Mouse (Mus musculus) CH12.LX (cell line): ENCODE data around the gene Tm7sf3. TPM values are rescaled to one million over a fixed set of nuclear protein-coding genes. Genes with fewer than 3 reads are reported as not detected.
A peak's percentile ranks its signal among the peaks of the same experiment; 100 is the strongest.

Experiments used
- DNase-seq: peaks from one replicate; pipeline ENCODE4 v3.0.0-alpha.2; 2013; ENCODE audit errors: extremely low read depth
- H3K27ac ChIP-seq: 2 replicates; pipeline ENCODE4 v1.5.1; 2012; ENCODE audit warnings: low read depth, mild to moderate bottlenecking, control low read depth, moderate library complexity; ENCODE audit not compliant: insufficient read depth
- H3K27me3 ChIP-seq: replicated peaks from 2 replicates; pipeline ENCODE3; 2012; ENCODE audit warnings: inconsistent platforms
- H3K36me3 ChIP-seq, 2 experiments: replicated peaks in 1 of 2; 2 replicates each; pipeline versions ENCODE3 to v1.6.1; 2012; ENCODE audit warnings: inconsistent platforms in 1 of 2, low read length in 1 of 2, mild to moderate bottlenecking in 1 of 2, mixed read lengths in 1 of 2, moderate library complexity in 1 of 2; ENCODE audit not compliant: control insufficient read depth in 1 of 2, insufficient read depth in 1 of 2
- H3K4me1 ChIP-seq, 2 experiments: 2 replicates each; pipeline ENCODE4 v1.6.1; 2012; ENCODE audit warnings: inconsistent platforms in 1 of 2, moderate library complexity in 1 of 2; ENCODE audit not compliant: insufficient read depth in 2 of 2, control insufficient read depth in 1 of 2
- H3K4me2 ChIP-seq: 2 replicates; pipeline ENCODE4 v1.6.1; 2012; ENCODE audit warnings: low read depth, mild to moderate bottlenecking, control low read depth; ENCODE audit not compliant: poor library complexity, insufficient read depth, severe bottlenecking
- H3K4me3 ChIP-seq, 3 experiments: fragments of 150-350 bp in 1 of 3; sonication (generic) in 1 of 3; replicated peaks in 1 of 3; 2 replicates each; pipeline versions ENCODE3 to v1.5.1; 2011 to 2012; ENCODE audit warnings: low read depth in 2 of 3, low read length in 2 of 3, mild to moderate bottlenecking in 2 of 3, moderate library complexity in 2 of 3, control low read depth in 1 of 3, improper control_type of control experiment in 1 of 3, inconsistent platforms in 1 of 3, mixed read lengths in 1 of 3; ENCODE audit not compliant: poor library complexity in 1 of 3
- H3K79me2 ChIP-seq: replicated peaks from 2 replicates; pipeline ENCODE4 v1.6.1; 2012; ENCODE audit warnings: mild to moderate bottlenecking, moderate library complexity; ENCODE audit not compliant: control insufficient read depth, poor library complexity, insufficient read depth, severe bottlenecking; ENCODE audit errors: extremely low read depth
- H3K9ac ChIP-seq: 2 replicates; pipeline ENCODE4 v1.6.1; 2012; ENCODE audit warnings: low read depth, mild to moderate bottlenecking, control low read depth, moderate library complexity; ENCODE audit not compliant: insufficient read depth
- H3K9me3 ChIP-seq: replicated peaks from 2 replicates; pipeline ENCODE3; 2012; ENCODE audit warnings: low read length, inconsistent platforms, mixed read lengths
- BHLHE40 ChIP-seq: IDR thresholded peaks from 2 replicates; pipeline ENCODE4 v1.6.1; 2011; ENCODE audit warnings: mild to moderate bottlenecking, low read depth, low read length, improper control_type of control experiment
- CHD1 ChIP-seq: IDR thresholded peaks from 2 replicates; pipeline ENCODE4 v1.6.1; 2012; ENCODE audit warnings: low read depth, low read length, improper control_type of control experiment, inconsistent platforms
- CHD2 ChIP-seq: IDR thresholded peaks from 2 replicates; pipeline ENCODE4 v1.6.1; 2011; ENCODE audit warnings: low read length, improper control_type of control experiment
- CTCF ChIP-seq, 2 experiments: IDR thresholded peaks in 1 of 2; conservative IDR thresholded peaks in 1 of 2; 2 replicates each; pipeline ENCODE4 v1.5.1; 2011 to 2012; ENCODE audit warnings: low read depth in 2 of 2, low read length in 2 of 2, improper control_type of control experiment in 1 of 2, inconsistent platforms in 1 of 2, mild to moderate bottlenecking in 1 of 2, moderate library complexity in 1 of 2
- E2F4 ChIP-seq: IDR thresholded peaks from 2 replicates; pipeline ENCODE4 v1.6.1; 2011; ENCODE audit warnings: low read depth, low read length, improper control_type of control experiment; ENCODE audit not compliant: insufficient replicate concordance
- ELF1 ChIP-seq: IDR thresholded peaks from 2 replicates; pipeline ENCODE4 v1.6.1; 2014; ENCODE audit warnings: low read depth, mild to moderate bottlenecking, inconsistent platforms, low read length, improper control_type of control experiment
- EP300 ChIP-seq: IDR thresholded peaks from 2 replicates; pipeline ENCODE4 v1.6.1; 2011; ENCODE audit warnings: low read length, improper control_type of control experiment
- ETS1 ChIP-seq: conservative IDR thresholded peaks from 2 replicates; pipeline ENCODE4 v1.6.1; 2012; ENCODE audit warnings: low read depth, mild to moderate bottlenecking, inconsistent platforms, low read length, improper control_type of control experiment, moderate library complexity
- GABPA ChIP-seq: IDR thresholded peaks from 2 replicates; pipeline ENCODE4 v1.6.1; 2012; ENCODE audit warnings: low read depth, low read length, improper control_type of control experiment, inconsistent platforms; ENCODE audit not compliant: insufficient replicate concordance
- HCFC1 ChIP-seq: IDR thresholded peaks from 2 replicates; pipeline ENCODE4 v1.6.1; 2012; ENCODE audit warnings: low read depth, mild to moderate bottlenecking, inconsistent platforms, low read length, improper control_type of control experiment
- IRF4 ChIP-seq: IDR thresholded peaks from 2 replicates; pipeline ENCODE4 v1.6.1; 2014; ENCODE audit warnings: low read depth, mild to moderate bottlenecking, inconsistent platforms, low read length, improper control_type of control experiment
- JUN ChIP-seq: IDR thresholded peaks from 2 replicates; pipeline ENCODE4 v1.6.1; 2011; ENCODE audit warnings: low read depth, mild to moderate bottlenecking, low read length, improper control_type of control experiment, moderate library complexity; ENCODE audit not compliant: insufficient read depth
- KAT2A ChIP-seq: IDR thresholded peaks from 2 replicates; pipeline ENCODE4 v1.6.1; 2012; ENCODE audit warnings: low read length, improper control_type of control experiment, inconsistent platforms; ENCODE audit not compliant: insufficient replicate concordance
- MAFK ChIP-seq: IDR thresholded peaks from 2 replicates; pipeline ENCODE4 v1.6.1; 2011; ENCODE audit warnings: low read length, improper control_type of control experiment; ENCODE audit not compliant: insufficient replicate concordance
- MAX ChIP-seq: IDR thresholded peaks from 2 replicates; pipeline ENCODE4 v1.6.1; 2011; ENCODE audit warnings: low read length, improper control_type of control experiment
- MEF2A ChIP-seq: IDR thresholded peaks from 2 replicates; pipeline ENCODE4 v1.6.1; 2014; ENCODE audit warnings: low read depth, mild to moderate bottlenecking, inconsistent platforms, low read length, improper control_type of control experiment, borderline replicate concordance
- MXI1 ChIP-seq: IDR thresholded peaks from 2 replicates; pipeline ENCODE4 v1.6.1; 2011; ENCODE audit warnings: mild to moderate bottlenecking, low read depth, low read length, improper control_type of control experiment
- MYC ChIP-seq: IDR thresholded peaks from 2 replicates; pipeline ENCODE4 v1.6.1; 2011; ENCODE audit warnings: low read depth, mild to moderate bottlenecking, improper control_type of control experiment, low read length
- NELFE ChIP-seq: IDR thresholded peaks from 2 replicates; pipeline ENCODE4 v1.6.1; 2011; ENCODE audit warnings: low read depth, low read length, improper control_type of control experiment
- PAX5 ChIP-seq: IDR thresholded peaks from 2 replicates; pipeline ENCODE4 v1.6.1; 2012; ENCODE audit warnings: low read length, inconsistent platforms, mixed read lengths
- POLR2A ChIP-seq: IDR thresholded peaks from 2 replicates; pipeline ENCODE4 v1.6.1; 2011; ENCODE audit warnings: low read depth, mild to moderate bottlenecking, improper control_type of control experiment, low read length
- POLR2AphosphoS2 ChIP-seq: IDR thresholded peaks from 2 replicates; pipeline ENCODE4 v1.6.1; 2011; ENCODE audit warnings: low read depth, low read length, improper control_type of control experiment
- RCOR1 ChIP-seq: conservative IDR thresholded peaks from 2 replicates; pipeline ENCODE4 v1.6.1; 2012; ENCODE audit warnings: low read depth, mild to moderate bottlenecking, inconsistent platforms, low read length, improper control_type of control experiment
- SIN3A ChIP-seq: IDR thresholded peaks from 2 replicates; pipeline ENCODE4 v1.6.1; 2012; ENCODE audit warnings: low read length, improper control_type of control experiment, inconsistent platforms
- SMC3 ChIP-seq: IDR thresholded peaks from 2 replicates; pipeline ENCODE4 v1.6.1; 2011; ENCODE audit warnings: low read depth, low read length, improper control_type of control experiment
- TBP ChIP-seq: conservative IDR thresholded peaks from 2 replicates; pipeline ENCODE4 v1.6.1; 2011; ENCODE audit warnings: low read depth, low read length, improper control_type of control experiment
- USF1 ChIP-seq: IDR thresholded peaks from 2 replicates; pipeline ENCODE4 v1.6.1; 2014; ENCODE audit warnings: low read depth, mild to moderate bottlenecking, inconsistent platforms, low read length, improper control_type of control experiment
- USF2 ChIP-seq: conservative IDR thresholded peaks from 2 replicates; pipeline ENCODE4 v1.6.1; 2011; ENCODE audit warnings: low read depth, low read length, improper control_type of control experiment
- ZC3H11A ChIP-seq: IDR thresholded peaks from 2 replicates; pipeline ENCODE4 v1.6.1; 2012; ENCODE audit warnings: low read depth, mild to moderate bottlenecking, inconsistent platforms, low read length, improper control_type of control experiment
- ZKSCAN1 ChIP-seq: IDR thresholded peaks from 2 replicates; pipeline ENCODE4 v1.6.1; 2012; ENCODE audit warnings: low read depth, inconsistent platforms, low read length, improper control_type of control experiment, borderline replicate concordance
- ZMIZ1 ChIP-seq: IDR thresholded peaks from 2 replicates; pipeline ENCODE4 v1.6.1; 2012; ENCODE audit warnings: low read depth, mild to moderate bottlenecking, inconsistent platforms, low read length, improper control_type of control experiment
- ZNF384 ChIP-seq: IDR thresholded peaks from 2 replicates; pipeline ENCODE4 v1.6.1; 2012; ENCODE audit warnings: low read depth, low read length, improper control_type of control experiment, inconsistent platforms
- dilution Hi-C: fragments of 300-500 bp; cut with MboI; formaldehyde crosslinking; loops from 2 replicates; pipeline ENCODE4 v1.14.3; 2020; ENCODE audit warnings: low sequenced_read_pairs; ENCODE audit not compliant: extremely low pct_unique_long_range_greater_than_20kb, extremely low pct_ligation_motif_present
- in situ Hi-C: fragments of 300-500 bp; cut with MboI; formaldehyde crosslinking; loops from 3 replicates; pipeline ENCODE4 v1.14.3; 2019; ENCODE audit warnings: low sequenced_read_pairs, low pct_ligation_motif_present, low pct_unique_long_range_greater_than_20kb, mixed read lengths
- polyA plus RNA-seq: library from polyadenylated mRNA; unstranded; fragments of >175 nt; gene quantifications from 2 replicates; pipeline ENCODE4 v1.2.1, GENCODE M21; 2012; ENCODE audit warnings: low read depth; ENCODE audit not compliant: insufficient read length
- total RNA-seq, 2 experiments: library from RNA; depleted of rRNA; stranded (reverse); fragments of 300-350 nt in 1 of 2; fragments of >200 nt in 1 of 2; gene quantifications; 2 replicates each; pipeline ENCODE4 v1.2.3; 2012 to 2014

Gene Tm7sf3
- total and polyA plus RNA-seq, 3 experiments, result 11.4 to 23.9 (median 13.4) TPM

GRCm38 (mm10) chr6:146661655-146662054, 19.0 kb upstream of the Tm7sf3 start:
- H3K27me3 ChIP-seq, result no peaks in the 10 kb centered on the region
- no peak overlapping the region for H3K9ac ChIP-seq
- H3K79me2 ChIP-seq, result no peaks in the 10 kb centered on the region
- TF ChIP-seq MXI1, result no peak
- no peak for TF ChIP-seq POLR2A
- TF ChIP-seq BHLHE40, result no peak
- no peak for TF ChIP-seq ZKSCAN1
- TF ChIP-seq MYC, result no peak
- no peak for TF ChIP-seq SMC3
- no peak for TF ChIP-seq ZNF384
- no peak for TF ChIP-seq USF2
- no peak for TF ChIP-seq ZC3H11A
- no peak for TF ChIP-seq ZMIZ1
- no peak for TF ChIP-seq MAX
- no peak for TF ChIP-seq POLR2AphosphoS2
- TF ChIP-seq KAT2A, result no peak
- no peak for TF ChIP-seq USF1
- no peak for TF ChIP-seq CHD1
- TF ChIP-seq TBP, result no peak
- no peaks in the 10 kb centered on the region for H3K36me3 ChIP-seq
- H3K4me3 ChIP-seq, result no peak overlapping the region
- DNase-seq, result no peak
- dilution Hi-C loops (no loop called here), in situ Hi-C loops (loop anchor here (25.0 kb wide), 1 partner anchor 326 kb away; no protein-coding TSS in a partner anchor)
- no peak overlapping the region for H3K4me2 ChIP-seq
- H3K4me1 ChIP-seq, result peaks cover 2 to 12% of the 10 kb centered on the region in 2 experiments; a peak in 3 of 4 replicates
- H3K27ac ChIP-seq, result no peak overlapping the region
- H3K9me3 ChIP-seq, result no peaks in the 10 kb centered on the region

GRCm38 (mm10) chr6:146660591-146660990, 18.0 kb upstream of the Tm7sf3 start:
- H3K9ac ChIP-seq, result no peak overlapping the region
- no peak overlapping the region for H3K4me2 ChIP-seq
- H3K4me1 ChIP-seq, result peaks cover 2 to 8% of the 10 kb centered on the region in 2 experiments; a peak in 2 of 4 replicates
- H3K27ac ChIP-seq, result no peak overlapping the region
- dilution Hi-C loops, result no loop called here
- no peaks in the 10 kb centered on the region for H3K36me3 ChIP-seq
- DNase-seq, result peak; percentile 34
- no peak overlapping the region for H3K4me3 ChIP-seq
- no peaks in the 10 kb centered on the region for H3K79me2 ChIP-seq
- no peaks in the 10 kb centered on the region for H3K9me3 ChIP-seq
- H3K27me3 ChIP-seq, result no peaks in the 10 kb centered on the region
- in situ Hi-C loops, result loop anchor here (25.0 kb wide), 1 partner anchor 327 kb away; no protein-coding TSS in a partner anchor
- TF ChIP-seq TBP (no peak), GABPA (no peak), USF1 (no peak), NELFE (no peak), MYC (no peak), ZKSCAN1 (no peak), PAX5 (no peak), MEF2A (no peak), E2F4 (no peak), RCOR1 (no peak), ZMIZ1 (no peak), CTCF (conservative IDR thresholded peaks at IDR 0.05 in 1 of 2, IDR thresholded peaks at IDR 0.05 in 1 of 2; ENCODE audit: low read depth in 2 of 2, low read length in 2 of 2) (peak in 1 of 2 experiments; percentile 79; a peak in 2 of 4 replicates), JUN (no peak), USF2 (no peak), MXI1 (no peak), CHD1 (no peak), EP300 (no peak), ZC3H11A (peak; percentile 36), IRF4 (peak; percentile 45; the same call in 1 of the 2 replicates), CHD2 (no peak), MAX (no peak), ETS1 (no peak), ELF1 (no peak), POLR2AphosphoS2 (no peak), SMC3 (peak; percentile 72), MAFK (no peak), HCFC1 (no peak), SIN3A (no peak), ZNF384 (no peak; the same call in 1 of the 2 replicates), BHLHE40 (no peak)
